Mouse (Mus musculus) liver, postnatal 0 days (tissue): ENCODE results near the gene Dmbx1. TPM values are rescaled to one million over a fixed set of nuclear protein-coding genes. Genes with fewer than 3 reads are reported as not detected.

Source experiments
- ATAC-seq: fragments of 200-750 bp; cut with Nextera tagmentation; 2 replicates; pipeline ENCODE4 v1.8.0; 2017; ENCODE audit warnings: mild to moderate bottlenecking, moderate library complexity
- DNase-seq: peaks from one replicate; pipeline ENCODE4 v3.0.0-alpha.2; 2016
- H3K27ac ChIP-seq: fragments of 300-500 bp; sonication (generic); 2 replicates; pipeline ENCODE4 v1.5.1; 2014; ENCODE audit warnings: antibody characterized with exemption, moderate library complexity, mild to moderate bottlenecking, low read depth
- H3K27me3 ChIP-seq: fragments of 300-500 bp; sonication (generic); 2 replicates; pipeline ENCODE4 v1.6.1; 2014; ENCODE audit warnings: low read length, control low read depth, mixed read lengths; ENCODE audit not compliant: insufficient read depth
- H3K36me3 ChIP-seq: fragments of 300-500 bp; sonication (generic); replicated peaks from 2 replicates; pipeline ENCODE4 v1.6.1; 2014; ENCODE audit warnings: mild to moderate bottlenecking, control low read depth, low read length, moderate library complexity, mixed read lengths; ENCODE audit not compliant: insufficient read depth
- H3K4me1 ChIP-seq: fragments of 300-500 bp; sonication (generic); 2 replicates; pipeline ENCODE4 v1.6.1; 2014; ENCODE audit warnings: antibody characterized with exemption, mild to moderate bottlenecking, control low read depth; ENCODE audit not compliant: insufficient read depth
- H3K4me2 ChIP-seq: fragments of 300-500 bp; sonication (generic); 2 replicates; pipeline ENCODE4 v1.6.1; 2014; ENCODE audit warnings: low read depth, mild to moderate bottlenecking, low read length, moderate library complexity, mixed read lengths
- H3K4me3 ChIP-seq: fragments of 300-500 bp; sonication (generic); 2 replicates; pipeline ENCODE4 v1.5.1; 2014; ENCODE audit warnings: low read depth, low read length
- H3K9ac ChIP-seq: fragments of 300-500 bp; sonication (generic); replicated peaks from 2 replicates; pipeline ENCODE4 v1.6.1; 2014; ENCODE audit warnings: mild to moderate bottlenecking, moderate library complexity
- H3K9me3 ChIP-seq: fragments of 300-500 bp; sonication (generic); 2 replicates; pipeline ENCODE4 v1.6.1; 2016; ENCODE audit warnings: mild to moderate bottlenecking, control low read depth, low read length, mixed read lengths
- CTCF ChIP-seq: sonication (generic); IDR thresholded peaks from 2 replicates; pipeline ENCODE4 v1.5.1; 2016; ENCODE audit warnings: antibody characterized with exemption, low read depth
- EP300 ChIP-seq: IDR thresholded peaks from 2 replicates; pipeline ENCODE4 v1.6.1; 2016; ENCODE audit warnings: antibody characterized with exemption, low read depth, mild to moderate bottlenecking
- WGBS: fragments of 180-500 bp; shearing (Covaris S2); extraction: QIAGEN DNeasy Blood & Tissue Kit; methylation state at CpG from one replicate; pipeline ENCODE4 v1.1.7; 2014; ENCODE audit not compliant: insufficient replicate concordance; 5-methylcytosine and 5-hydroxymethylcytosine counted together
- polyA plus RNA-seq: library from polyadenylated mRNA; unstranded; fragments of >200 nt; fragmentation: Nextera tagmentation; extraction: Ambion mirVana; gene quantifications from 2 replicates; pipeline ENCODE4 v1.2.1, GENCODE M21; 2015

The Dmbx1 gene
- polyA plus RNA-seq, 1 experiment from 2014 or later: not detected

GRCm38 (mm10) chr4:115936646-115937045, 3.1 kb downstream of the Dmbx1 start:
- ATAC-seq (no peak), DNase-seq (no peak)
- no peaks in the 10 kb centered on the region for H3K36me3 ChIP-seq
- TF ChIP-seq EP300 (no peak), CTCF (no peak)
- no peaks in the 10 kb centered on the region for H3K9me3 ChIP-seq
- H3K9ac ChIP-seq: no peak overlapping the region
- H3K27me3 ChIP-seq: peaks cover 100% of the 10 kb centered on the region
- no peak overlapping the region for H3K4me2 ChIP-seq
- no peak overlapping the region for H3K27ac ChIP-seq
- H3K4me3 ChIP-seq: peak overlapping the region; percentile 8; the same call in 1 of the 2 replicates
- H3K4me1 ChIP-seq: peaks cover 10% of the 10 kb centered on the region
- 2% methylated on average over 20 of the region's 20 CpGs for WGBS

GRCm38 (mm10) chr4:115935835-115936581, 3.7 kb downstream of the Dmbx1 start:
- no peak for TF ChIP-seq EP300
- TF ChIP-seq CTCF: no peak
- Histone ChIP-seq H3K27me3 (peaks cover 98% of the 10 kb centered on the region), H3K9me3 (no peaks in the 10 kb centered on the region), H3K4me2 (no peak overlapping the region), H3K36me3 (no peaks in the 10 kb centered on the region), H3K27ac (no peak overlapping the region), H3K4me3 (peak overlapping the region; percentile 8; the same call in 1 of the 2 replicates), H3K9ac (no peak overlapping the region), H3K4me1 (peaks cover 10% of the 10 kb centered on the region)
- no peak for ATAC-seq
- DNase-seq: no peak
- WGBS: 2% methylated on average over 36 of the region's 36 CpGs

GRCm38 (mm10) chr4:115931556-115932088, 8.1 kb downstream of the Dmbx1 start:
- 54% methylated on average over 13 of the region's 13 CpGs for WGBS
- no peak overlapping the region for H3K9ac ChIP-seq
- no peak for DNase-seq

GRCm38 (mm10) chr4:115927637-115928036, 12.1 kb downstream of the Dmbx1 start:
- Histone ChIP-seq H3K36me3 (no peaks in the 10 kb centered on the region), H3K4me2 (no peak overlapping the region), H3K4me3 (no peak overlapping the region), H3K9me3 (no peaks in the 10 kb centered on the region), H3K27ac (no peak overlapping the region), H3K9ac (no peak overlapping the region), H3K27me3 (peaks cover 36% of the 10 kb centered on the region), H3K4me1 (no peaks in the 10 kb centered on the region)
- DNase-seq (no peak), ATAC-seq (no peak)
- WGBS: 53% methylated on average over 7 of the region's 7 CpGs
- TF ChIP-seq CTCF: no peak
- TF ChIP-seq EP300: no peak

More at GRCm38 (mm10) chr4:115931556-115932088, 8.1 kb downstream of the Dmbx1 start:
- ATAC-seq: no peak
- H3K27me3 ChIP-seq: peaks cover 75% of the 10 kb centered on the region
- peaks cover 4% of the 10 kb centered on the region; the same call in 1 of the 2 replicates for H3K4me1 ChIP-seq
- no peaks in the 10 kb centered on the region for H3K36me3 ChIP-seq
- H3K27ac ChIP-seq: no peak overlapping the region
- TF ChIP-seq EP300 (no peak), CTCF (no peak)
- no peak overlapping the region for H3K4me3 ChIP-seq
- H3K9me3 ChIP-seq: no peaks in the 10 kb centered on the region
- no peak overlapping the region for H3K4me2 ChIP-seq

- H3K4me2 ChIP-seq: no peak overlapping the region
- DNase-seq (no peak), ATAC-seq (no peak)
- WGBS: 75% methylated on average over 16 of the region's 16 CpGs
- H3K4me1 ChIP-seq: no peaks in the 10 kb centered on the region
- H3K27me3 ChIP-seq: peaks cover 12% of the 10 kb centered on the region; the same call in 1 of the 2 replicates
- no peak overlapping the region for H3K4me3 ChIP-seq
- H3K9me3 ChIP-seq: no peaks in the 10 kb centered on the region
- no peak overlapping the region for H3K9ac ChIP-seq
- no peak for TF ChIP-seq CTCF
- no peak for TF ChIP-seq EP300
- no peaks in the 10 kb centered on the region for H3K36me3 ChIP-seq
- no peak overlapping the region for H3K27ac ChIP-seq
These were observed 16.4 kb downstream of the Dmbx1 start for GRCm38 (mm10) chr4:115923262-115923880.

GRCm38 (mm10) chr4:115922688-115923087, 17.0 kb downstream of the Dmbx1 start:
- Histone ChIP-seq H3K9ac (no peak overlapping the region), H3K27ac (no peak overlapping the region), H3K4me1 (no peaks in the 10 kb centered on the region), H3K27me3 (peaks cover 15% of the 10 kb centered on the region; the same call in 1 of the 2 replicates), H3K9me3 (no peaks in the 10 kb centered on the region), H3K4me3 (no peak overlapping the region), H3K4me2 (no peak overlapping the region), H3K36me3 (no peaks in the 10 kb centered on the region)
- 73% methylated on average over 5 of the region's 5 CpGs for WGBS
- ATAC-seq: no peak
- no peak for DNase-seq
- TF ChIP-seq EP300 (no peak), CTCF (no peak)
